Mouse (Mus musculus): ENCODE measurements around the gene Snx33. TPM values are rescaled to one million over a fixed set of nuclear protein-coding genes. Genes with fewer than 3 reads are reported as not detected.

Gene Snx33
- polyA plus RNA-seq, 1 experiment from 2014 or later = 3.0 TPM

Other genes with a start within 250 kb of the Snx33 start
- gene Lingo1, start 131.9 kb downstream of the Snx33 start, polyA plus RNA-seq (2015; fragmentation: Nextera tagmentation; extraction: Ambion mirVana) = 77.8 and 83.1 TPM in 2 replicates
- not detected in 2 replicates for gene Odf3l1, start 63.7 kb downstream of the Snx33 start, polyA plus RNA-seq (2015; fragmentation: Nextera tagmentation; extraction: Ambion mirVana)
- 7.6 and 8.2 TPM in 2 replicates for gene Cspg4, start 63.3 kb downstream of the Snx33 start, polyA plus RNA-seq (2015; fragmentation: Nextera tagmentation; extraction: Ambion mirVana)
- gene Imp3, start 9.1 kb upstream of the Snx33 start, polyA plus RNA-seq (2015; fragmentation: Nextera tagmentation; extraction: Ambion mirVana) = 62.8 and 64.4 TPM in 2 replicates
- 29.8 and 33.0 TPM in 2 replicates for gene Snupn, start 22.5 kb upstream of the Snx33 start, polyA plus RNA-seq (2015; fragmentation: Nextera tagmentation; extraction: Ambion mirVana)
- 25.8 and 28.0 TPM in 2 replicates for gene Ptpn9, start 66.6 kb upstream of the Snx33 start, polyA plus RNA-seq (2015; fragmentation: Nextera tagmentation; extraction: Ambion mirVana)
- 25.0 and 25.9 TPM in 2 replicates for gene Sin3a, start 143.7 kb upstream of the Snx33 start, polyA plus RNA-seq (2015; fragmentation: Nextera tagmentation; extraction: Ambion mirVana)
- gene Man2c1, start 202.3 kb upstream of the Snx33 start, polyA plus RNA-seq (2015; fragmentation: Nextera tagmentation; extraction: Ambion mirVana) = 102 and 109 TPM in 2 replicates
- gene Neil1, start 219.9 kb upstream of the Snx33 start, polyA plus RNA-seq (2015; fragmentation: Nextera tagmentation; extraction: Ambion mirVana) = 9.9 and 10.5 TPM in 2 replicates
- 196 and 201 TPM in 2 replicates for gene Commd4, start 230.0 kb upstream of the Snx33 start, polyA plus RNA-seq (2015; fragmentation: Nextera tagmentation; extraction: Ambion mirVana)

All from midbrain, embryonic 15.5 days (tissue).